Mouse (Mus musculus) forebrain, embryonic 12.5 days (tissue): Measurements from ENCODE around the gene Rtel1. TPM values are rescaled to one million over a fixed set of nuclear protein-coding genes. Genes with fewer than 3 reads are reported as not detected.

Source experiments
- ATAC-seq: fragments of 200-750 bp; cut with Nextera tagmentation; 2 replicates; pipeline ENCODE4 v1.8.0; 2017; ENCODE audit warnings: moderate TSS enrichment; ENCODE audit not compliant: low FRiP score
- H3K27ac ChIP-seq: fragments of 300-500 bp; sonication (generic); 2 replicates; pipeline ENCODE4 v1.5.1; 2016; ENCODE audit warnings: mild to moderate bottlenecking
- H3K27me3 ChIP-seq: fragments of 300-500 bp; sonication (generic); 2 replicates; pipeline ENCODE4 v1.6.1; 2016; ENCODE audit warnings: mild to moderate bottlenecking
- H3K36me3 ChIP-seq: fragments of 300-500 bp; sonication (generic); replicated peaks from 2 replicates; pipeline ENCODE4 v1.6.1; 2016; ENCODE audit warnings: mild to moderate bottlenecking
- H3K4me1 ChIP-seq: fragments of 300-500 bp; sonication (generic); 2 replicates; pipeline ENCODE4 v1.6.1; 2016
- H3K4me2 ChIP-seq: fragments of 300-500 bp; sonication (generic); 2 replicates; pipeline ENCODE4 v1.6.1; 2016; ENCODE audit warnings: mild to moderate bottlenecking, moderate library complexity
- H3K4me3 ChIP-seq: fragments of 300-500 bp; sonication (generic); replicated peaks from 2 replicates; pipeline ENCODE4 v1.5.1; 2016; ENCODE audit warnings: mild to moderate bottlenecking
- H3K9ac ChIP-seq: fragments of 300-500 bp; sonication (generic); 2 replicates; pipeline ENCODE4 v1.6.1; 2016; ENCODE audit warnings: mild to moderate bottlenecking
- H3K9me3 ChIP-seq: fragments of 300-500 bp; sonication (generic); 2 replicates; pipeline ENCODE4 v1.6.1; 2016
- WGBS: fragments of 180-500 bp; shearing (Covaris S2); methylation state at CpG from one replicate; pipeline ENCODE4 v1.1.7; 2016; 5-methylcytosine and 5-hydroxymethylcytosine counted together
- polyA plus RNA-seq: library from polyadenylated mRNA; unstranded; fragments of >200 nt; fragmentation: Nextera tagmentation; extraction: Ambion mirVana; gene quantifications from 2 replicates; pipeline ENCODE4 v1.2.1, GENCODE M21; 2016

Rtel1 gene
- polyA plus RNA-seq, 1 experiment from 2014 or later, result 59.1 TPM

DNA sequence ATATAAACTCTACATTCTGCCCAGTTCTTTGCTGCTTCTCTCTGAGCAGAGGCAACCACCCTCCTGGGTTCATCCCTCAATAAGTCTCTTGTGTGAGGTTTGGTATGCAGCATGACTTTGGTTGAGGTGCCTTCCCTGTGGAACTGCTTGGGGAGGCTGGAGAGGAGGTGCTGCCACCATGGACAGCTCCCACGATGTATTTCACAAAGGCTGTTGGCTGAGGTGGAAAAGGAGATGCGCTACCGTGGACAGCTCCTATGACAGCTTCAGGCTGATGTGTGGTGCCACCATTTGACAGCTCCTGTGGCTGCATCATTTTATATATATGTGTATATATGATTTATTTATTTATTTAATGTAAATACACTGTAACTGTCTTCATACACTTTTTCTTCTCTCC is 17.5 kb upstream of the Rtel1 start:
- Histone ChIP-seq H3K27ac (no peak overlapping the region), H3K36me3 (peaks cover 37% of the 10 kb centered on the region), H3K4me3 (no peak overlapping the region), H3K4me1 (peaks cover 5% of the 10 kb centered on the region; the same call in 1 of the 2 replicates), H3K9ac (no peak overlapping the region), H3K9me3 (no peaks in the 10 kb centered on the region), H3K4me2 (no peak overlapping the region), H3K27me3 (peaks cover 17% of the 10 kb centered on the region)
- WGBS, result 38% methylated on average over 3 of the region's 3 CpGs
- no peak for ATAC-seq

DNA sequence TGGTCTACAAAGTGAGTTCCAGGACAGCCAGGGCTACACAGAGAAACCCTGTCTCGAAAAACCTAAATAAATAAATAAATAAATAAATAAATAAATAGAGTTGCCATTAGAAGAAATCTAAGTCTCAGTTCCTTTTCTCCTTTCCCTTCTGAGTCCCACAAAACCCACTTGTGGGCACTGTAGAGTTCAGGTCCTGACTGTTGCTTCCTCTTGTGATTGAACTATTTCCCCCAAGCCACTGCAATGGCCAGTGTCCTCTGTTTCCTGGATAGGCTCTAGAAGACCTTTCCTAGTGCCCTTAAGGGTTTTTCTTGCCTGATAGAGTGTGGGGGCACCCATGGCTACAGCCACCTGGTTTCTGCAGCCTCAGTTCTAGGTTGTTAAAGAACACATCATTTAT is 14.6 kb upstream of the Rtel1 start:
- 83% methylated on average over 1 of the region's 1 CpGs for WGBS
- no peak overlapping the region for H3K27ac ChIP-seq

DNA sequence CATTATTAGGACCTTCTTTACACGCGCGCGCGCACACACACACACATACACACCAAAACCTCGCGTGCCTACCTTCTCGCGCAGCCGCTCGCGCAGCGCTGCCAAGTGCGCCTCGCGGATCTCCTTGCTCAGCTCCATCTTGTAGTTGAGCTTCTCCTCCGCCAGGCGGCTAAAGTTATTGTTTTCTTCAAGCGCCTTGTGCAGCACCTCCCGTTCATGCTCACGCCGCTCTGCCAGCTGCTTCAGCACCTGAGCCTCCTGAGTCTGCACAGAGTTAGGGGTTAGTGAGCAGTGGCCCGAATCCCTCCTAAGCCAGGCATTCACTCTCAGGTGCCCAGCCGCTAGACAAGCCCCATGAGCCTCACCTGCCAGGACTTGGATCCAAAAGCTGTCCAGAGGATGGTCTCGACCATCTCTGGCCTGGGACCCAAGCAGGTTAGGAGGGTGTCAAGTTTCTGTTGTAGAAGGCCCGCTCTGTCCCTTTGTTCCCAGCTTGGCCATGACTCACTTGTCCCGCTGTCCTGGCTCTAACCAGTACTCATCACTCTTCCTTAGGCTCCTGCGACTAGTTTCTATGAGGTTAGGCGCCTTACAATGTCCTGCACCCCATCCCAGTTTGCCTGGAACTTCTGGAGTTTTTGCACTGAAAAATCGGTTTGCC is 12.3 kb upstream of the Rtel1 start:
- H3K4me2 ChIP-seq, result peak overlapping the region; percentile 22
- H3K36me3 ChIP-seq, result peaks cover 43% of the 10 kb centered on the region
- H3K27me3 ChIP-seq, result peaks cover 36% of the 10 kb centered on the region

More for the DNA sequence above, 14.6 kb upstream of the Rtel1 start:
- Histone ChIP-seq H3K4me3 (no peak overlapping the region), H3K4me2 (no peak overlapping the region), H3K36me3 (peaks cover 55% of the 10 kb centered on the region), H3K9me3 (no peaks in the 10 kb centered on the region), H3K4me1 (peaks cover 10% of the 10 kb centered on the region; the same call in 1 of the 2 replicates), H3K9ac (no peak overlapping the region), H3K27me3 (peaks cover 31% of the 10 kb centered on the region)
- no peak for ATAC-seq

DNA sequence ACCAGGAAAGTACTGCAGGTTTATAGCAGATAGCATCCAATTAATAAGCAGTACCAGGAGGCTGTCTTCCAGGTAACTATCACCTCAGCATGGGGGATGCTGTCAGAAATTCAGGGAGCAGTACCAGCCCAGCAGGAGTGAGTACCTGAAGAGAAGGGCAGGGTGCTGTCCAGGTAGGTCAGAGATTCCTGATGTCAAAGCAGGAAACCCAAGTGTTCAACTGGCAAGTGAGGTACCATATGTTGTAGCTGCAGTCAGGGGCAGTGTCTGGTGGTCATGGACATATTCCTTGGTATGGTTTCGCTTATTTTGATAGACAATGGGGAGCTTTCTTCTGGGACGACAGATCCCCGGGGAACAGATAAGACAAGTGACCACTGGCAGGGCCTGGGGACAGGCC is 7.1 kb upstream of the Rtel1 start:
- Histone ChIP-seq H3K9ac (peak overlapping the region; percentile 87), H3K4me3 (peak overlapping the region; percentile 70), H3K4me2 (peak overlapping the region; percentile 77), H3K27me3 (peaks cover 55% of the 10 kb centered on the region), H3K4me1 (peaks cover 25% of the 10 kb centered on the region), H3K36me3 (peaks cover 17% of the 10 kb centered on the region), H3K9me3 (no peaks in the 10 kb centered on the region), H3K27ac (no peak overlapping the region)
- 84% methylated on average over 3 of the region's 3 CpGs for WGBS
- no peak for ATAC-seq

More for the DNA sequence above, 12.3 kb upstream of the Rtel1 start:
- Histone ChIP-seq H3K4me3 (no peak overlapping the region), H3K27ac (no peak overlapping the region), H3K9ac (no peak overlapping the region), H3K4me1 (peaks cover 15% of the 10 kb centered on the region; the same call in 1 of the 2 replicates), H3K9me3 (no peaks in the 10 kb centered on the region)
- peak; percentile 68 for ATAC-seq
- WGBS, result 12% methylated on average over 30 of the region's 30 CpGs

DNA sequence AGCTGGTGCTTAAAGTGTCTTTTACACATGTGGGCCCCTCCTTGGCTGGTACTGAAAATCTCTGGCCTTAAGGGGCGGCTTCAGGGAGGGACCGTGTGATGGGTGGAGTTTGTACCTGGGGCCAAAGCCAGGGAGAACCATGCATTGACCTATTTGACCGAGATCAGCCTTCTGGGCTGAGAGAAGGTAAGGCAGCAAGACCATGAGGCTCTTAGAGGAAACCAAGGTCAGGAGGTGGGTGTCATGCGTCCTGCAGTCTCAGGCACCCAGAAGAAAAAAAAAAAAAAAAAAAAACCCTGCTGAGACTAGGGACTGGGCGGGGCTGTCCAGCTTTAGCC is 6.6 kb upstream of the Rtel1 start:
- peaks cover 13% of the 10 kb centered on the region for H3K36me3 ChIP-seq
- peak overlapping the region; percentile 87 for H3K9ac ChIP-seq
- peak overlapping the region; percentile 70 for H3K4me3 ChIP-seq
- peak overlapping the region; percentile 91; the same call in 1 of the 2 replicates for H3K27ac ChIP-seq
- no peak for ATAC-seq
- WGBS, result 11% methylated on average over 5 of the region's 5 CpGs
- peaks cover 49% of the 10 kb centered on the region for H3K27me3 ChIP-seq
- peak overlapping the region; percentile 77 for H3K4me2 ChIP-seq
- H3K9me3 ChIP-seq, result no peaks in the 10 kb centered on the region
- H3K4me1 ChIP-seq, result peaks cover 23% of the 10 kb centered on the region

DNA sequence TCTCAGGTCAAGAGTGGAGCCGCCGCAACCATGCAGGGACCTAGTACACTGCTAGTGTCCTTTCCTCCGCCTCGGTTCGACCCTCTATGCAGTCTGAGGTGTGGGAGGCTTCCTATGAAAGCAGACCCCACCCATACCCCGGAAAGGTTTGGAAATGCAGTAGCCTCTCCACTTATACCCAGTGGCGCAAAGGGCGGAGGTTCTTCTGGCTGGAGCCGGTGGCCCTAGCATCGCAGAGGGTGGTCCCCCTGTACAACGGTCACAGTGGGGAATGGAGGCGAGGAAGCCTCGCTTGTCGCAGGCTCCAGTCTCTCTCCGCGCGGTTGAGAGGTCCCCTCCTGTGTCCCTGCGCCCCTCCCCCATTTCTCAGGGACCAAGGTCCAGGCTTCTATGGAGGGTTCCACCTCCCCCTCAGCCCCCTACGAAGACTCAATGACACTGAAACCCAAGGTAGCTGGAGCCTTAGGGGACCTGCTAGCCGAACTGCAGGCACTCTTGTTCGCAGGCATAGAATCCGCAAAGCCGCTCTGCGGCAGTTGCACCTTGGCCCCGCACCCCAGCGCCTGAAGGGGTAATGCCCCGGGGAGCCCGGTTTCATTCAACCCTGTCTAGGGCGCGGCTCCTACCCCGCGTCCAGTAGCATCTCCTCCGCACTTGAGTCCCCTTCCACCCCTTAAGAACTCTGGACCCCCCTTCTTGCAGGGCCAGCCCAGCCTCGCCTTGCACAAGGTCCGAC is 6.0 kb upstream of the Rtel1 start:
- Histone ChIP-seq H3K27me3 (peaks cover 47% of the 10 kb centered on the region; the same call in 1 of the 2 replicates), H3K9me3 (no peaks in the 10 kb centered on the region), H3K36me3 (peaks cover 7% of the 10 kb centered on the region), H3K27ac (peak overlapping the region; percentile 91), H3K4me1 (peaks cover 23% of the 10 kb centered on the region), H3K4me2 (peak overlapping the region; percentile 77), H3K4me3 (peak overlapping the region; percentile 70), H3K9ac (peak overlapping the region; percentile 87)
- WGBS, result 2% methylated on average over 35 of the region's 35 CpGs
- ATAC-seq, result peak; percentile 72

DNA sequence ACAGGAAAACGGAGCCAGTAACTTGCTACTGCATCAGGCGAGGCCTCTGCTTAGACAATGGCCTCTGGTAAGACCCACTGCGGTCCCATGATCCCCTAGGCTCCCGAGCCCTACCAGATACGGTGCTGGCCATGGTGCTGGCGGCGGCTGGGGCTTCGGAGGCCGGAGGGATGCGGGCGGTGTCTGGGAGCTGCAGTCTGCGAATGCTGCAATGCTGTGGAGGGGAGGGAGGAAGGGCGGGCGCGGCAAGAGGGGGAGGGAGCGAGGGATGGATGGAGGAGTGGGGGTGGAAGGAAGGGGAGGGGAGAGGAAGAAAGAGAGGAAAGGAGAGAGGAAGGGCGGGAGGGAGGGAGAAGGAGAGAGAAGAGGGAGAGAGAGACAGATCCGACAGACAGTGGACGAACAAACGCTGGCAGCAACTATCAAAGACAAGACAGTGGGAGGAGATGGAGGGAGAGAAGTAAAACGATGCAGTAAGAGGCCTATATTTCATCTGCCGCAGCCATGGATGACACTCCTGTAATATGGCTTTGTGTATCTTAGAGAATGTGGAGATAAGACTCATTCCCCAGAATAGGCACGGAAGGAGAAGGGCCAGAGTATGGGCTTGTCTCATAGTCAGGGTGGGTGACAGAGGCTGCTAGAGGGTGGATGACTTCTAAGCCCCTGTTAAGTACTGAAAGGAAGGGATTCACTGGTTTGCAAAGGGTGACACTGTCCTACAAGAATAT is 5.3 kb upstream of the Rtel1 start, which contains the start of gene Stmn3:
Gene Stmn3, minus strand, starts transcription at position 421 of the 731 bp plus-strand sequence.
- H3K4me3 ChIP-seq, result peak within 1 kb of the TSS; percentile 70
- peak; percentile 88 for ATAC-seq
- peaks cover 47% of the 10 kb centered on the region; the same call in 1 of the 2 replicates for H3K27me3 ChIP-seq
- 7% methylated on average over 22 of the region's 23 CpGs for WGBS
- no peaks in the 10 kb centered on the region for H3K9me3 ChIP-seq
- peak within 1 kb of the TSS; percentile 87 for H3K9ac ChIP-seq
- 0 out of 2 replicates have a peak, but pooled peaks cover under 1% of the 10 kb centered on the region for H3K36me3 ChIP-seq
- peak within 1 kb of the TSS; percentile 77 for H3K4me2 ChIP-seq
- H3K4me1 ChIP-seq, result peaks cover 27% of the 10 kb centered on the region
- H3K27ac ChIP-seq, result peak within 1 kb of the TSS; percentile 91

DNA sequence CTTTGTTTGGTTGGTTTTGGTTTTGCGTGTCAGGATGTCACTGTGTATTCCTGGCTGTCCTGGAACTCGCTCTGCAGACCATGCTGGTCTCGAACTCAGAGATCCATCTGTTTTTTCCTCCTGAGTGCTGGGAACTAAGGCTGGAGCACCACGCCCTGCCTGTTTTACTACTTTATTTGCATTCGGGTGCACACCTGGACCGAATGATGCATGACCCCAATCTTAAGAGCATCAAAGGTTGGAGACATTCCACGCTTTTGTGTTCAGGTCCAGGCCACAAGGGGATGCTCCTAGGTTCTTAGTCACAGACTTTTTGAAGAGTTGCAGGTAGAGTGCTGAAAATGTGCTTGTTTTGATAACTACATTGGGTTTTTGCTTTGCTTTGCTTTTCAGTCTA is 562 bp downstream of the Rtel1 start:
- H3K27ac ChIP-seq, result peak overlapping the region; percentile 75; the same call in 1 of the 2 replicates
- peaks cover 20% of the 10 kb centered on the region; the same call in 1 of the 2 replicates for H3K27me3 ChIP-seq
- H3K4me2 ChIP-seq, result peak overlapping the region; percentile 62
- peaks cover 15% of the 10 kb centered on the region for H3K4me1 ChIP-seq
- peaks cover 32% of the 10 kb centered on the region for H3K36me3 ChIP-seq
- WGBS, result 17% methylated on average over 7 of the region's 7 CpGs
- H3K9me3 ChIP-seq, result no peaks in the 10 kb centered on the region
- H3K9ac ChIP-seq, result peak overlapping the region; percentile 75
- peak overlapping the region; percentile 59 for H3K4me3 ChIP-seq
- ATAC-seq, result no peak; the same call in none of the 2 replicates

DNA sequence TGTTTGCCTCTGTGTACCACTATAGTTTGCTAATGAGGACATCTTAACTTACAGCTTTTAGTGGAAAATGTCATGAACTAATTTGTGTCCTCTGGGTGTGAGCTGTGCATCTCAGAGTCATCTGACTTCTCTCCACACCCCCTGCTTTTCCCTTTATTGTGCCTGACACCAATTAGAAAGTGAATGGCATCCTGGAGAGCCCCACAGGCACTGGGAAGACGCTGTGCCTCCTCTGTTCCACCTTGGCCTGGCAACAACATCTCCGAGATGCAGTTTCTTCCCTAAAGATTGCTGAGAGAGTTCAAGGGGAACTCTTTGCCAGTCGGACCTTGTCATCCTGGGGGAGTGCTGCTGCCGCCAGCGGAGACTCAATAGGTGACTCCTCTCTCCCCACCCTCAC is 2.6 kb downstream of the Rtel1 start:
- Histone ChIP-seq H3K4me1 (peaks cover 15% of the 10 kb centered on the region), H3K4me2 (no peak overlapping the region), H3K27ac (no peak overlapping the region), H3K36me3 (peaks cover 51% of the 10 kb centered on the region), H3K9me3 (no peaks in the 10 kb centered on the region), H3K9ac (no peak overlapping the region), H3K4me3 (no peak overlapping the region), H3K27me3 (0 out of 2 replicates have a peak, but pooled peaks cover 4% of the 10 kb centered on the region)
- no peak for ATAC-seq
- 70% methylated on average over 5 of the region's 5 CpGs for WGBS

DNA sequence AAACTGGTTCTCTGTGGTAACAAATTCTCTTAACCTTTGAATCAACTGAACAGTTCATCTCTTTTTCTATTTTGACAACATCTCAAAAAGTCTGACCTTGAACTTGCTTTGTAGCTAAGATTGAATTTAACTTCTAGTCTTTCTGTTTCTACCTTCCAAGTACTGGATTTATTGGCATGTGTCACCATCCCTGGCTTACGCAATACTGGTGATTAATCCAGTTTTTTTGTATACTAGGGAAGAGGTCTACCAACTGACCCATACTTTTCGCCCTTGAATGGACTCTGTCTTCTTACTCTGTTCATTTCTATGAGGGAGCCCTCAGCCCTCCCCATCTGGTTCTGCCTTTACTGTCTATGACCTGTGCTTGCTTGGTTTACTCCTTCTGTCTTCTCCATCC is 6.6 kb downstream of the Rtel1 start:
- peaks cover 83% of the 10 kb centered on the region for H3K36me3 ChIP-seq
- H3K4me3 ChIP-seq, result no peak overlapping the region
- H3K27me3 ChIP-seq, result no peaks in the 10 kb centered on the region
- no peaks in the 10 kb centered on the region for H3K9me3 ChIP-seq
- no peak for ATAC-seq
- H3K27ac ChIP-seq, result no peak overlapping the region
- H3K4me1 ChIP-seq, result no peaks in the 10 kb centered on the region
- no peak overlapping the region for H3K9ac ChIP-seq
- 91% methylated on average over 2 of the region's 2 CpGs for WGBS
- H3K4me2 ChIP-seq, result no peak overlapping the region

DNA sequence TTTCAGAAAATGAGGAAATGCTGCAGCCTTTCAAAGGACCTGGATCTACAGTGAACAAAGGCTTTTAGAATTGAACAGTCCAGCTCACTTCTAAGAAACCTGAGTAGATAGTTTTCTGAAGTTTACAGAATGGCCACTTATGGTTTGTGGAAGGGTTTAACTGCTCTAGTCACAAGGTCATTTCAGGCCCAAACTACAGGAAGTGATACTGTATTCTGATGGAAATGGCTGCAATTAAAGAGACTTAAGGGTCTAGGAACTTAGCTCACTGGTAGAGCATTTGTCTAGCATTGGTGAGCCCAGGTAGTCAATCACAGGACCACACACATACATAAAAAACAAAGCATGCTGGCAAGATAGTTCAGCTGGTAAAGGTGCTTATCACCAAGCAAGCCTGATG is 13.0 kb downstream of the Rtel1 start:
- H3K4me3 ChIP-seq, result no peak overlapping the region
- ATAC-seq, result no peak
- no peak overlapping the region for H3K9ac ChIP-seq
- no peaks in the 10 kb centered on the region for H3K4me1 ChIP-seq
- no peaks in the 10 kb centered on the region for H3K27me3 ChIP-seq
- H3K36me3 ChIP-seq, result peaks cover 73% of the 10 kb centered on the region
- no peak overlapping the region for H3K4me2 ChIP-seq
- no peaks in the 10 kb centered on the region for H3K9me3 ChIP-seq
- no peak overlapping the region for H3K27ac ChIP-seq

DNA sequence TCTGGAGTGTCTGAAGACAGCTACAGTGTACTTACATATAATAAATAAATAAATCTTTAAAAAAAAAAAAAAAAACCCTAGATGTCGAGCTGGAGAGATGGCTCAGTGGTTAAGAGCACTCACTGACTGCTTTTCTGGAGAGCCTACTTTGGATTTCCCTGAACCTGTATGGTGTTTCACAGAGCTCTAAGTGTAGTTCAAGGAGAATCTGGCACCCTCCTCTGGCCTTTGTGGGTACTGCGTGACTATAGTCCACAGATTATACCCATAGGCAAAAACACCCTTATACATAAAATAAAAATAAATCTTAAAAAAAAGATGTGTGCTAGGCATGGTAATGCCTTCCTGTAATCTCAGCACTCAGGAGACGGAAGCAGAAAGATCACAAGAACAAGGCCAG is 14.5 kb downstream of the Rtel1 start:
- Histone ChIP-seq H3K4me1 (no peaks in the 10 kb centered on the region), H3K4me3 (no peak overlapping the region), H3K27me3 (no peaks in the 10 kb centered on the region), H3K9me3 (no peaks in the 10 kb centered on the region), H3K9ac (no peak overlapping the region), H3K4me2 (no peak overlapping the region), H3K27ac (no peak overlapping the region), H3K36me3 (peaks cover 70% of the 10 kb centered on the region)
- ATAC-seq, result 0 out of 2 replicates have a peak, but pooled peaks have one; percentile 41
- WGBS, result 60% methylated on average over 3 of the region's 3 CpGs
